Mouse (Mus musculus) testis, adult 2 months (tissue): ENCODE data around the gene 6030445D17Rik. TPM values are rescaled to one million over a fixed set of nuclear protein-coding genes. Genes with fewer than 3 reads are reported as not detected.

Source experiments
- H3K27ac ChIP-seq: fragments of 200-500 bp; 2 replicates; pipeline ENCODE4 v1.5.1; 2012; ENCODE audit warnings: low read depth, low read length; ENCODE audit not compliant: control insufficient read depth, insufficient read depth
- H3K27me3 ChIP-seq: fragments of 200-500 bp; 2 replicates; pipeline ENCODE4 v1.6.1; 2012; ENCODE audit warnings: mild to moderate bottlenecking, low read length, moderate library complexity; ENCODE audit not compliant: control insufficient read depth, insufficient read depth
- H3K36me3 ChIP-seq: fragments of 200-500 bp; 2 replicates; pipeline ENCODE4 v1.6.1; 2012; ENCODE audit warnings: mild to moderate bottlenecking, low read length; ENCODE audit not compliant: control insufficient read depth, insufficient read depth
- H3K4me1 ChIP-seq: fragments of 200-500 bp; 2 replicates; pipeline ENCODE4 v1.6.1; 2012; ENCODE audit warnings: low read length; ENCODE audit not compliant: control insufficient read depth, insufficient read depth
- H3K4me3 ChIP-seq: fragments of 200-500 bp; 2 replicates; pipeline ENCODE4 v1.5.1; 2012; ENCODE audit warnings: low read depth, mild to moderate bottlenecking, low read length, moderate library complexity, mixed read lengths; ENCODE audit not compliant: control insufficient read depth
- CTCF ChIP-seq: fragments of 200-500 bp; IDR thresholded peaks from 2 replicates; pipeline ENCODE4 v1.5.1; 2012; ENCODE audit warnings: low read depth, mild to moderate bottlenecking, inconsistent platforms, low read length, moderate library complexity; ENCODE audit not compliant: control insufficient read depth, insufficient read depth, insufficient replicate concordance
- POLR2A ChIP-seq: fragments of 200-500 bp; IDR thresholded peaks from 2 replicates; pipeline ENCODE4 v1.6.1; 2012; ENCODE audit warnings: low read depth, mild to moderate bottlenecking, inconsistent platforms, low read length, moderate library complexity; ENCODE audit not compliant: control insufficient read depth
- polyA plus RNA-seq: library from polyadenylated mRNA; depleted of rRNA; stranded (reverse); fragments of >200 nt; gene quantifications from 2 replicates; pipeline ENCODE4 v1.2.3, GENCODE M21; 2012

The 6030445D17Rik gene
- polyA plus RNA-seq, 1 experiment, result not detected

DNA sequence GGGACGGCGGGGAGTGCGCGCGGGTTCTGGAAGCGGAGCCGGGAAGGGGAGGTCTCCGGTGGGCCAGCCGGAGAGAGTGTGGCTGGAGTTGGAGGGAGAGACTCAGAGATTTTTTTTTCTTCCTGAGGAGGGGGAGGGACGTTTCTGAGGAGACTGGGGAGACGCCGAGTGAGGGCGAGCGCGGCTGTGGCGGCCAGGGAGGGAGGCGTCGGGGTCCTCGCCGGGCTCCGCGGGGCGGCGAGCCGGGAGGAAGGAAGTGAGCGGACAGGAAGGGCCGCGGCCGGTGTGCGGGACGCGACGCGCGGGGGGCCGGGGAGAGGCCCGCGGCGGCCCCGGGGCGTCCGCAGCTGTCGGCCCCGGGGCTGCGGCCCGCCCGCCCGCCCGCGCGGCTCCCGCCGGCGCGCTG, 7.9 kb downstream of the 6030445D17Rik start:
- peaks cover 3% of the 10 kb centered on the region for H3K27me3 ChIP-seq
- peak overlapping the region; percentile 90 for H3K27ac ChIP-seq
- TF ChIP-seq POLR2A (no peak; the same call in 1 of the 2 replicates), CTCF (no peak)
- peak overlapping the region; percentile 96 for H3K4me3 ChIP-seq
- H3K36me3 ChIP-seq, result no peaks in the 10 kb centered on the region
- H3K4me1 ChIP-seq, result peaks cover 12% of the 10 kb centered on the region

DNA sequence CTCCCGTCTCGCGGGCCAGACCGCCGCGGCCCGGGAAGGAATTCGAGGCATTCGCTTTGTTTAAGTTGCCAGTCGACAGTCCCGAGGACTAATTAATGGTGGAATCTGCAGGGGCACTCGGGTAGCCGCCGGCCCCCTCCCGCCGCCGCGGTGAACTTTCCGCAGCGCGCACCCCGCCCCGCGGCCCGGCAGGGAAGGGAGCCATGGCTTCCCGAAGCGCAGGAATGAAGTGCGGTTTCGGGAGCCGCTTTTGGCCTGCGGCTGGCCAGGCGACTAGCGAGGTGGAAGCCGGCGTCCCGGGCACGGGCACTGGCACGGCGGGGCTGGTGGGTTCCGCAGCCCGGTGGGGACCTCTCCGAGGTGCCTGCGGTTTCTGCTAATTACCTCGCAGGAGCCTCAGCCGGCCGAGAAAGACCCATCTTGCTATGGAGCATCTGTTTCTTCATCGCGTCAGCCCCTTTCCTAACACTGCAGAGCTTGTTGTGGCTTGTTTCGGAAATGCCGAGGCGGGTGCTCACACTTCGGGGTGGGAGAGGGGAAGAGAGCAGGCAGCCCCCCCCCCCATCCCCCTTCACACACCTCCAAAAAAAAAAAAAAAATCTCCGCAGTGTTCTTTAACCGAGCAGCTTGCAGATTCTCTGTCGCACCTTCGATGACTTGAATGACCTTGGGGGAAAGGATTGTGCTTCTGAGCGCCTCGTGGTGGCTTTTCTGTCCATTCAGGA, 8.5 kb downstream of the 6030445D17Rik start:
- H3K4me3 ChIP-seq, result peak overlapping the region; percentile 96
- H3K4me1 ChIP-seq, result peaks cover 12% of the 10 kb centered on the region
- no peaks in the 10 kb centered on the region for H3K36me3 ChIP-seq
- H3K27ac ChIP-seq, result peak overlapping the region; percentile 77
- TF ChIP-seq POLR2A (0 out of 2 replicates have a peak, but pooled peaks have one; percentile 16), CTCF (no peak)
- H3K27me3 ChIP-seq, result peaks cover 3% of the 10 kb centered on the region

DNA sequence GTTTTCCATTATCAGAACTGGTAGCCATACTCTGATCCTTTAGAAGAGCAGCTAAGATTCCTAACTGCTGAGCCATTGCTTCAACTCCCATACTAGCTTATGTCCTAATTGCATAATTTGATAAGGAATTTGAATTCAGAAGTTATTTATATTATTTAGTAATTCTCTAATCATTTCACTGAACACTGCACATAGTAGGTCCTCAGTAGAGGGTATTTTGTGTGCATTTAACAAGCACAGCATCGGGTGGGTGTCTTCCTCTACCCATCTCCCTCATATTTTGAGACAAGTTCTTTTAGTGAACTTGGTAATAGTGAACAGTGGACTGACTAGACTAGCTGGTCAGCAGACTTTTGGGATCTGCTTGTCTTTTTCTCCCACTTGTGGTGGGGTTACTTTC, 14.6 kb downstream of the 6030445D17Rik start:
- H3K27me3 ChIP-seq, result no peaks in the 10 kb centered on the region
- no peak overlapping the region for H3K4me3 ChIP-seq
- H3K27ac ChIP-seq, result no peak overlapping the region
- no peaks in the 10 kb centered on the region for H3K4me1 ChIP-seq
- no peaks in the 10 kb centered on the region for H3K36me3 ChIP-seq
- TF ChIP-seq POLR2A (no peak), CTCF (no peak)

- H3K4me3 ChIP-seq, result no peak overlapping the region
Measured at GRCm38 (mm10) chr4:136486549-136486948, 24.5 kb downstream of the 6030445D17Rik start.

GRCm38 (mm10) chr4:136495993-136496392, 33.9 kb downstream of the 6030445D17Rik start:
- no peaks in the 10 kb centered on the region for H3K27me3 ChIP-seq
- H3K4me3 ChIP-seq, result no peak overlapping the region
- no peaks in the 10 kb centered on the region for H3K4me1 ChIP-seq
- no peak overlapping the region for H3K27ac ChIP-seq
- H3K36me3 ChIP-seq, result no peaks in the 10 kb centered on the region
- TF ChIP-seq POLR2A, result no peak
- no peak for TF ChIP-seq CTCF

More at GRCm38 (mm10) chr4:136486549-136486948, 24.5 kb downstream of the 6030445D17Rik start:
- TF ChIP-seq CTCF (no peak), POLR2A (no peak)
- no peak overlapping the region for H3K27ac ChIP-seq
- H3K36me3 ChIP-seq, result no peaks in the 10 kb centered on the region
- no peaks in the 10 kb centered on the region for H3K4me1 ChIP-seq
- H3K27me3 ChIP-seq, result no peaks in the 10 kb centered on the region

GRCm38 (mm10) chr4:136505426-136506215, 43.6 kb downstream of the 6030445D17Rik start:
- TF ChIP-seq CTCF (no peak), POLR2A (no peak)
- no peak overlapping the region; the same call in 1 of the 2 replicates for H3K27ac ChIP-seq
- no peaks in the 10 kb centered on the region for H3K4me1 ChIP-seq
- no peaks in the 10 kb centered on the region for H3K36me3 ChIP-seq
- no peaks in the 10 kb centered on the region for H3K27me3 ChIP-seq
- no peak overlapping the region for H3K4me3 ChIP-seq

DNA sequence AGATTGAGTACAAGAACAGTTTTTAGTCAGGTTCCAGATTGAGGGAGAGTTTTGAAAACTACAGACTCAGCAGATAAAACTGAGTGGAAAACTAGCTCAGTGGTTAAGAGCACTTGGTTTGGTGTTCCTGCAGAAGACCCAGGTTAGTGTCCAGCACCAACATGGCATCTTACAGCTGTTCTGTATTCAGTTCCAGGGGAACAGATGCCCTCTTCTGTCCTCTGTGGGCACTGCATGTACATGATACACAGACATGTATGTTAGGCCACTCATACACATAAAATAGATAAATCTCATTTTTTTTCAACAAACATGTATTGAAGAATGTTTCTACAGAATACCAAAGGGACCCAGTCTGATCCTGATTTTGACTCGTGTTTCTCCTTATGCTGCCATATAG, 47.8 kb downstream of the 6030445D17Rik start:
- Histone ChIP-seq H3K4me1 (no peaks in the 10 kb centered on the region; the same call in 1 of the 2 replicates), H3K36me3 (no peaks in the 10 kb centered on the region), H3K4me3 (no peak overlapping the region), H3K27me3 (no peaks in the 10 kb centered on the region), H3K27ac (no peak overlapping the region)
- TF ChIP-seq POLR2A (no peak), CTCF (no peak)
